Mouse (Mus musculus) adrenal gland, adult 18-20 months (tissue): ENCODE results near the gene Coro2b. TPM values are rescaled to one million over a fixed set of nuclear protein-coding genes. Genes with fewer than 3 reads are reported as not detected.

Experiments used
- DNase-seq, 2 experiments: peaks; one replicate each; pipeline ENCODE4 v3.0.0; 2021 to 2022; ENCODE audit warnings: low spot score in 2 of 2
- long read RNA-seq, 2 experiments: library from polyadenylated mRNA; stranded (forward); transcript quantifications; one replicate each; pipeline ENCODE4 v2.0.0; 2021
- total RNA-seq, 2 experiments: library from RNA; stranded (reverse); gene quantifications; 1 replicate in 1 of 2; 2 replicates in 1 of 2; pipeline ENCODE4 v1.2.3; 2021

Coro2b gene
- 10 to 100 TPM; 10.5 to 14.8 TPM for total RNA-seq
- long read RNA-seq, experiment 1, partial matches to known transcripts = 2 of 4 reads
- long read RNA-seq, experiment 1, other reads (novel, unspliced or antisense) = 0 of 4 reads
- long read RNA-seq, experiment 2, partial matches to known transcripts = 0 of 9 reads
- long read RNA-seq, experiment 2, other reads (novel, unspliced or antisense) = 9 of 9 reads

- DNase-seq = peak; percentile 63 to 71
These were observed at the start of gene Coro2b for GRCm38 (mm10) chr9:62536655-62537631. Gene Coro2b (minus strand): TSS chr9:62537044.

- no peak for DNase-seq
These were observed 40.7 kb upstream of the Coro2b start for GRCm38 (mm10) chr9:62577558-62577957.

- peak; percentile 51 to 63 for DNase-seq
These were observed 32.3 kb upstream of the Coro2b start for GRCm38 (mm10) chr9:62569121-62569520.

- no peak for DNase-seq
These were observed 31.0 kb upstream of the Coro2b start for GRCm38 (mm10) chr9:62567818-62568217.

- DNase-seq = no peak
These were observed 25.4 kb upstream of the Coro2b start for GRCm38 (mm10) chr9:62562236-62562635.

GRCm38 (mm10) chr9:62560432-62560831 is 23.6 kb upstream of the Coro2b start:
- DNase-seq = no peak

GRCm38 (mm10) chr9:62560006-62560405 is 23.2 kb upstream of the Coro2b start:
- DNase-seq = peak; percentile 69 to 81

GRCm38 (mm10) chr9:62559446-62559845 is 22.6 kb upstream of the Coro2b start:
- DNase-seq = no peak

- DNase-seq = no peak
These were observed 21.2 kb upstream of the Coro2b start for GRCm38 (mm10) chr9:62558058-62558457.

- DNase-seq = no peak
These were observed 19.9 kb upstream of the Coro2b start for GRCm38 (mm10) chr9:62556748-62557147.

- no peak for DNase-seq
These were observed 18.5 kb upstream of the Coro2b start for GRCm38 (mm10) chr9:62555258-62555856.

GRCm38 (mm10) chr9:62554606-62555005 is 17.8 kb upstream of the Coro2b start:
- DNase-seq = no peak

GRCm38 (mm10) chr9:62553366-62553940 is 16.6 kb upstream of the Coro2b start:
- peak; percentile 62 to 72 for DNase-seq

GRCm38 (mm10) chr9:62551531-62551930 is 14.7 kb upstream of the Coro2b start:
- no peak for DNase-seq

GRCm38 (mm10) chr9:62550661-62551093 is 13.8 kb upstream of the Coro2b start:
- DNase-seq = peak; percentile 71 to 77

- DNase-seq = peak; percentile 92 to 95
These were observed 13.0 kb upstream of the Coro2b start for GRCm38 (mm10) chr9:62549809-62550208.

- no peak for DNase-seq
These were observed 10.6 kb upstream of the Coro2b start for GRCm38 (mm10) chr9:62547476-62547875.

GRCm38 (mm10) chr9:62544856-62545255 is 8.0 kb upstream of the Coro2b start:
- DNase-seq = no peak

- DNase-seq = no peak
These were observed 7.0 kb upstream of the Coro2b start for GRCm38 (mm10) chr9:62543878-62544277.

GRCm38 (mm10) chr9:62541606-62542005 is 4.8 kb upstream of the Coro2b start:
- DNase-seq = no peak

- no peak for DNase-seq
These were observed 4.3 kb upstream of the Coro2b start for GRCm38 (mm10) chr9:62541182-62541581.
